Mouse (Mus musculus): Measurements from ENCODE around the gene Plekhm2.

DNA sequence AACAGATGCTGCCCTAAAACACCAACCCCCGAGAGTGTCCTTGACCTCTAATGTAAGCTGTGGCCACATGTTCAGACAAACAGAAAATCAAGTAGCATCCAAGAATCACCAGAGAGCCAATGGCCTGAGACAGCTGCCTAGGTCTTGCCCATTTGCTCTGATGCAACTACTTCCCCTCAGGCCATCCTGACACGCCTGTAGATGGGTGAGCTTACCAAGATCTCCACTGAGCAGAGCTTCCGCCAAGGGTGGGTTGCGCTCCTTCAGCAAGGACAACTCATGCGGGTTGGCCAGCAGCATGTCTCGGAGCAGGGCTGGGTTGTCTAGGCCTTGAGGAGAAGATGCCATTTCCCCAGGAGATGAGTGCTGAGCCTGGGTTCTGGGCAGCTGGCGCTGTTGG, 43.3 kb upstream of the Plekhm2 start:
- TF ChIP-seq EP300 (optimal IDR thresholded peaks at IDR 0.05): no peak
- no peak for TF ChIP-seq CTCF (IDR thresholded peaks at IDR 0.05; ENCODE audit: low read depth)

Data from stomach, postnatal 0 days (tissue).